Mouse (Mus musculus): ENCODE data around the gene Fmo4.

Fmo4 gene

GRCm38 (mm10) chr1:162813836-162814156 lies at the start of gene Fmo4:
Gene Fmo4, minus strand, starts transcription at chr1:162813972.
- in situ Hi-C loops (cut with MboI; ENCODE audit: unreplicated experiment in 2 of 2): no loop called here

- in situ Hi-C loops (cut with MboI; ENCODE audit: unreplicated experiment in 2 of 2): no loop called here
Observed at GRCm38 (mm10) chr1:162862328-162862727, 48.6 kb upstream of the Fmo4 start.

- in situ Hi-C loops (cut with MboI; ENCODE audit: unreplicated experiment in 2 of 2): no loop called here
Observed at GRCm38 (mm10) chr1:162859996-162860605, 46.3 kb upstream of the Fmo4 start.

- in situ Hi-C loops (cut with MboI; ENCODE audit: unreplicated experiment in 2 of 2): no loop called here
Observed at GRCm38 (mm10) chr1:162859545-162859976, 45.8 kb upstream of the Fmo4 start.

GRCm38 (mm10) chr1:162858748-162859130 lies 45.0 kb upstream of the Fmo4 start:
- in situ Hi-C loops (cut with MboI; ENCODE audit: unreplicated experiment in 2 of 2): no loop called here

- in situ Hi-C loops (cut with MboI; ENCODE audit: unreplicated experiment in 2 of 2): no loop called here
Observed at GRCm38 (mm10) chr1:162857766-162858747, 44.3 kb upstream of the Fmo4 start.

- in situ Hi-C loops (cut with MboI; ENCODE audit: unreplicated experiment in 2 of 2): no loop called here
Observed at GRCm38 (mm10) chr1:162853812-162854482, 40.2 kb upstream of the Fmo4 start.

GRCm38 (mm10) chr1:162847554-162847953 lies 33.8 kb upstream of the Fmo4 start:
- in situ Hi-C loops (cut with MboI; ENCODE audit: unreplicated experiment in 2 of 2): no loop called here

GRCm38 (mm10) chr1:162840211-162840610 lies 26.4 kb upstream of the Fmo4 start:
- in situ Hi-C loops (cut with MboI; ENCODE audit: unreplicated experiment in 2 of 2): no loop called here

GRCm38 (mm10) chr1:162838976-162839375 lies 25.2 kb upstream of the Fmo4 start:
- in situ Hi-C loops (cut with MboI; ENCODE audit: unreplicated experiment in 2 of 2): no loop called here

GRCm38 (mm10) chr1:162834342-162834741 lies 20.6 kb upstream of the Fmo4 start:
- in situ Hi-C loops (cut with MboI; ENCODE audit: unreplicated experiment in 2 of 2): no loop called here

GRCm38 (mm10) chr1:162832574-162832953 lies 18.8 kb upstream of the Fmo4 start:
- in situ Hi-C loops (cut with MboI; ENCODE audit: unreplicated experiment in 2 of 2): no loop called here

- in situ Hi-C loops (cut with MboI; ENCODE audit: unreplicated experiment in 2 of 2): no loop called here
Observed at GRCm38 (mm10) chr1:162831838-162832573, 18.2 kb upstream of the Fmo4 start.

GRCm38 (mm10) chr1:162819280-162819679 lies 5.5 kb upstream of the Fmo4 start:
- in situ Hi-C loops (cut with MboI; ENCODE audit: unreplicated experiment in 2 of 2): no loop called here

GRCm38 (mm10) chr1:162815381-162816127 lies 1.8 kb upstream of the Fmo4 start:
- in situ Hi-C loops (cut with MboI; ENCODE audit: unreplicated experiment in 2 of 2): no loop called here

- in situ Hi-C loops (cut with MboI; ENCODE audit: unreplicated experiment in 2 of 2): no loop called here
Observed at GRCm38 (mm10) chr1:162814932-162815331, 1.2 kb upstream of the Fmo4 start.

GRCm38 (mm10) chr1:162813143-162813835 lies 483 bp downstream of the Fmo4 start:
- in situ Hi-C loops (cut with MboI; ENCODE audit: unreplicated experiment in 2 of 2): no loop called here

GRCm38 (mm10) chr1:162808541-162808940 lies 5.2 kb downstream of the Fmo4 start:
- in situ Hi-C loops (cut with MboI; ENCODE audit: unreplicated experiment in 2 of 2): no loop called here

- in situ Hi-C loops (cut with MboI; ENCODE audit: unreplicated experiment in 2 of 2): no loop called here
Observed at GRCm38 (mm10) chr1:162807441-162807840, 6.3 kb downstream of the Fmo4 start.
